Mouse (Mus musculus): ENCODE measurements around the gene Phf13.

- TF ChIP-seq CTCF (IDR thresholded peaks at IDR 0.05; ENCODE audit: insufficient read depth, low read depth, low read length) = no peak
- no peak for TF ChIP-seq POLR2A (IDR thresholded peaks at IDR 0.05; ENCODE audit: insufficient read depth, low read depth, low read length)
Measured at GRCm38 (mm10) chr4:151959849-151960512, 36.1 kb downstream of the Phf13 start.
